Mouse (Mus musculus) lung, postnatal 0 days (tissue): ENCODE measurements around the gene Armc6. TPM values are rescaled to one million over a fixed set of nuclear protein-coding genes. Genes with fewer than 3 reads are reported as not detected.
A peak's percentile ranks its signal among the peaks of the same experiment; 100 is the strongest.
"Not testable (repeated sequence)": the region's sequence is repeated elsewhere in the genome, so short reads cannot be mapped to it uniquely, and the experiment has no call there.

ENCODE experiments used
- ATAC-seq: fragments of 200-750 bp; cut with Nextera tagmentation; 2 replicates; pipeline ENCODE4 v1.8.0; 2017; ENCODE audit warnings: moderate library complexity
- DNase-seq: peaks from one replicate; pipeline ENCODE4 v3.0.0-alpha.2; 2016; ENCODE audit warnings: low spot score
- H3K27ac ChIP-seq: fragments of 300-500 bp; sonication (generic); 2 replicates; pipeline ENCODE4 v1.5.1; 2014; ENCODE audit warnings: antibody characterized with exemption, mild to moderate bottlenecking, low read length, mixed read lengths
- H3K27me3 ChIP-seq: fragments of 300-500 bp; sonication (generic); replicated peaks from 2 replicates; pipeline ENCODE4 v1.6.1; 2014; ENCODE audit warnings: low read length, mixed read lengths; ENCODE audit not compliant: insufficient read depth
- H3K36me3 ChIP-seq: fragments of 300-500 bp; sonication (generic); 2 replicates; pipeline ENCODE4 v1.6.1; 2014; ENCODE audit warnings: low read length, mixed read lengths; ENCODE audit not compliant: insufficient read depth
- H3K4me1 ChIP-seq: fragments of 300-500 bp; sonication (generic); 2 replicates; pipeline ENCODE4 v1.6.1; 2014; ENCODE audit warnings: antibody characterized with exemption, low read depth, low read length, mixed read lengths; ENCODE audit not compliant: insufficient read depth
- H3K4me2 ChIP-seq: fragments of 300-500 bp; sonication (generic); replicated peaks from 2 replicates; pipeline ENCODE4 v1.6.1; 2014; ENCODE audit warnings: low read depth, mild to moderate bottlenecking, low read length, moderate library complexity, mixed read lengths
- H3K4me3 ChIP-seq: fragments of 300-500 bp; sonication (generic); 2 replicates; pipeline ENCODE4 v1.5.1; 2014; ENCODE audit warnings: low read depth, low read length
- H3K9ac ChIP-seq: fragments of 300-500 bp; sonication (generic); replicated peaks from 2 replicates; pipeline ENCODE4 v1.6.1; 2014; ENCODE audit warnings: low read depth, mild to moderate bottlenecking
- H3K9me3 ChIP-seq: fragments of 300-500 bp; sonication (generic); 2 replicates; pipeline ENCODE4 v1.6.1; 2016; ENCODE audit warnings: low read length, mixed read lengths
- CTCF ChIP-seq: IDR thresholded peaks from 2 replicates; pipeline ENCODE4 v1.5.1; 2016; ENCODE audit warnings: antibody characterized with exemption, mild to moderate bottlenecking
- EP300 ChIP-seq: IDR thresholded peaks from 2 replicates; pipeline ENCODE4 v1.6.1; 2016; ENCODE audit warnings: antibody characterized with exemption, mild to moderate bottlenecking, control low read depth
- WGBS: fragments of 180-500 bp; shearing (Covaris S2); extraction: QIAGEN DNeasy Blood & Tissue Kit; methylation state at CpG from one replicate; pipeline ENCODE4 v1.1.7; 2014; 5-methylcytosine and 5-hydroxymethylcytosine counted together
- polyA plus RNA-seq: library from polyadenylated mRNA; unstranded; fragments of >200 nt; fragmentation: Nextera tagmentation; extraction: Ambion mirVana; gene quantifications from 2 replicates; pipeline ENCODE4 v1.2.1, GENCODE M21; 2015

Armc6 gene
- polyA plus RNA-seq, 1 experiment from 2014 or later: 10.4 TPM

DNA sequence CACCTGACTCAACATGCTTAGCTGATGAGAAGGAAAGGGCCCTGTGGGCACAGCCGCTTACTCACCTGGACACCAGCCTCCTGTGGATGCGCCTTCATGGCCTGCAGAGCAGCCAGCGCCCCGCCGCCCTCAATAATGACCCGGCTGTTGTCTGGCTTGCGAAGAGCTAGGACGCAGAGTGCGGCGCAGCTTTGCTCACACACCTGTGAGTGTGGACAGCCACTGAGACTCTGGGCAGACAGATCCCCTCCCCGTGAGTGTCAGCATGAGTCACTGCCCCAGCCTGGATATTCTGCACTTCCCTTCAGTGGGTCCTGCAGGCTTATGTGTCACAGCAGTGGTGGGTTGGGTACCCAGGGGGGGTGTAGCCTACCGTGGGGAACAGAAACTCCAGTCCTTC, 12.2 kb downstream of the Armc6 start:
- no peak for DNase-seq
- TF ChIP-seq CTCF (no peak), EP300 (no peak)
- Histone ChIP-seq H3K27ac (no peak overlapping the region), H3K9ac (no peak overlapping the region), H3K4me2 (no peak overlapping the region), H3K27me3 (no peaks in the 10 kb centered on the region), H3K36me3 (0 out of 2 replicates have a peak, but pooled peaks cover 10% of the 10 kb centered on the region), H3K4me1 (no peaks in the 10 kb centered on the region), H3K9me3 (no peaks in the 10 kb centered on the region), H3K4me3 (no peak overlapping the region)
- ATAC-seq: no peak
- WGBS: 88% methylated on average over 11 of the region's 12 CpGs

DNA sequence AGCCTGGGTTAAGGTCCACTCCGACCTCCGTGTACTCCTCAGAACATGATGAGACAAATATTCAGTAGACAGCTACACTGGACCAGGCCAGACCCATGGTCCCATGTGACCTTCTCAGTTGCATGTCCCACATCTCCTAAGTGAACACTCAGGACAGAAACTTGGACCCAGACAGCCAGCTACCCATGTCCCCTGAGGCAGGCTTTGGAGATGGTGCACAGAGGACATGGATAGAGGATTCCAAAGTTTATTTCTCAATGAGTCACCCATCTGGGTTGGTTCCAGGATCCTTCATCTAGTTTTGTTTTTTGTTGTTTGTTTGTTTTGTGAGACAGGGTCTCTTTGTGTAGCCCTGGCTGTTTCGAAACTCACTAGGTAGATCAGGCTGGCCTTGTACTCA, 13.4 kb downstream of the Armc6 start:
- no peaks in the 10 kb centered on the region for H3K4me1 ChIP-seq
- ATAC-seq: no peak
- H3K4me2 ChIP-seq: no peak overlapping the region
- H3K27ac ChIP-seq: no peak overlapping the region
- no peak overlapping the region for H3K9ac ChIP-seq
- no peaks in the 10 kb centered on the region for H3K9me3 ChIP-seq
- 86% methylated on average over 3 of the region's 3 CpGs for WGBS
- no peak for DNase-seq
- no peaks in the 10 kb centered on the region for H3K27me3 ChIP-seq
- no peak overlapping the region for H3K4me3 ChIP-seq
- TF ChIP-seq EP300 (no peak), CTCF (no peak)
- 0 out of 2 replicates have a peak, but pooled peaks cover 10% of the 10 kb centered on the region for H3K36me3 ChIP-seq

DNA sequence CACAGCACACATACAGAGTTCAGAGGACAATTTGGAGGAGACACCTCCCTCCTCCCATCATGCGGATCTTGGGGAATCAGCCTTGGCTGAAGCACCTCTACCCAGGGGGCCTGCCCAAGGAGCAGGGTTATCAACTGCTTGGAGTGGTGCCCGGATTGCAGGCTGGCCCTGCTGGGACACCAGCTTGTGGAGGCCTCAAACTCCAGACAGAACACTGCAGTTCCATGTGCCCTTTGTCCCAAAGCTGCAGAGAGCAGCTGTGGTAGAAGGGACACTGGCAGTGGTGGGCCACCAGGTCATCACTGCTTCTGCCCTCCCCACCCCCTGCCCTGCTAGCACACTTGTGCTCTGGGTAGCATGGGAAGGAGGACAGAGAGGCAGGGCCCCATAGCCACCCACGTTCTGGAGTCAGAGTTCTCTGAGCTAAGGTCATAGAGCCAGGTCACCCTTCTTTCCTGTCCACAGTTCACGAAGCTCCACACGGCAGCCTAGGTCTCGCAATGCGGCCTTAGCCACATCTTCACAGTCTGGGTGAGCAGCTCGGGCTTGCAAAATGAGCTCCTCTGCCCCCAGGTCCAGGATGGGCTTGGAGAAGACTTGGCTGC, 13.9 kb downstream of the Armc6 start:
- Histone ChIP-seq H3K4me2 (no peak overlapping the region), H3K9ac (no peak overlapping the region), H3K27ac (no peak overlapping the region), H3K4me1 (no peaks in the 10 kb centered on the region), H3K4me3 (no peak overlapping the region), H3K27me3 (no peaks in the 10 kb centered on the region), H3K36me3 (0 out of 2 replicates have a peak, but pooled peaks cover 9% of the 10 kb centered on the region), H3K9me3 (no peaks in the 10 kb centered on the region)
- ATAC-seq (no peak), DNase-seq (no peak)
- TF ChIP-seq CTCF: no peak
- no peak for TF ChIP-seq EP300
- WGBS: 67% methylated on average over 8 of the region's 8 CpGs

DNA sequence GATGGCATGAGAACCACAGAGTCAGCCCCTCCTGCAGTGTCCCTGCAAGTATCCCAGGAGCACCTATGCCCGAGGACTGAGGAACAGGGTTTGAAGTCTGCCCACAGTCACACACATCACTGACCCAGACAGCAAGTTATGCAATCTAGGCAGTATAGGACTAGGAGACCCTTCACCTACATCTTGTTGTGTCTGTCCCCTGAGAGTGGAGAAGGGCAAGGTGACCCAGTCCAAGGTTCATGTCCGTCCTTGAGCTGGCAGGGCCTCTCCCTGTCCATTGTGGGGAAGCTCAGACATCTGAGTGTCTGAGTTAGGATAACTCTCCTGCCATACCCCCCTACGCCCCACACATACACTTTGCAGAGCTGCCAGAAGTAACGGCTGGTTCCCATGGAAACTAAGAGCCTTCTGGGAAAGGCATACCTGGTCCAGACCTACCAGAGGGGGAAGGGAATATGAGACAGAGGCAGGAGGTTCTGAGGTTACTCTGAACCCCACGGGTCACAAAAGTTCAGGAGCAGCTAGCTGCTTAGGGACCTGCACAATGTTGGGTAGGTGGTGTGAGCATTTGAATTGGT, 15.1 kb downstream of the Armc6 start:
- Histone ChIP-seq H3K27ac (no peak overlapping the region), H3K27me3 (no peaks in the 10 kb centered on the region), H3K9me3 (no peaks in the 10 kb centered on the region), H3K9ac (no peak overlapping the region), H3K4me1 (no peaks in the 10 kb centered on the region), H3K4me2 (no peak overlapping the region), H3K36me3 (no peaks in the 10 kb centered on the region), H3K4me3 (no peak overlapping the region)
- 50% methylated on average over 5 of the region's 5 CpGs for WGBS
- no peak for DNase-seq
- TF ChIP-seq EP300: no peak
- no peak for TF ChIP-seq CTCF
- no peak for ATAC-seq

DNA sequence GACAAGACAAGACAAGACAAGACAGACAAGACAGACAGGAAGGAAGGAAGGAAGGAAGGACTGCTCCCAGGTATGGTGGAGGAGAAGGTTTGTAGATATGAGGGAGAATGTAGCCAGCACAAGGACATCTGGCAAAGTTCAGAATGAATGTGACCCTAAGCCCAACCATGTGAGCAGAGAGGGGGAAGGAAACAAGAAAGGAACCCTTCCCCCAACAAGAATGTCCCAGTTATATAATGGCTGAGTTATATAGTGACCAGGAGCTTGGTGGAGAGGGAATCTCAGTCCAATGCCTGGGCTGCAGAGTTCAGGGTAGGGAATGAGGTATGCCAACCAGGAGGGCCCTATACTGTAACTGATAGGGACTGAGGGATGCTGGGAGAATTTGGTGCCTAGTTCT, 16.8 kb downstream of the Armc6 start:
- no peaks in the 10 kb centered on the region for H3K27me3 ChIP-seq
- H3K27ac ChIP-seq: 0 out of 2 replicates have a peak overlapping the region, but pooled peaks have one; percentile 38
- no peak overlapping the region for H3K4me2 ChIP-seq
- TF ChIP-seq CTCF: no peak
- no peak for TF ChIP-seq EP300
- no peaks in the 10 kb centered on the region for H3K9me3 ChIP-seq
- DNase-seq (no peak), ATAC-seq (no peak)
- H3K4me1 ChIP-seq: no peaks in the 10 kb centered on the region
- no peak overlapping the region for H3K9ac ChIP-seq
- no peaks in the 10 kb centered on the region for H3K36me3 ChIP-seq
- no peak overlapping the region for H3K4me3 ChIP-seq

DNA sequence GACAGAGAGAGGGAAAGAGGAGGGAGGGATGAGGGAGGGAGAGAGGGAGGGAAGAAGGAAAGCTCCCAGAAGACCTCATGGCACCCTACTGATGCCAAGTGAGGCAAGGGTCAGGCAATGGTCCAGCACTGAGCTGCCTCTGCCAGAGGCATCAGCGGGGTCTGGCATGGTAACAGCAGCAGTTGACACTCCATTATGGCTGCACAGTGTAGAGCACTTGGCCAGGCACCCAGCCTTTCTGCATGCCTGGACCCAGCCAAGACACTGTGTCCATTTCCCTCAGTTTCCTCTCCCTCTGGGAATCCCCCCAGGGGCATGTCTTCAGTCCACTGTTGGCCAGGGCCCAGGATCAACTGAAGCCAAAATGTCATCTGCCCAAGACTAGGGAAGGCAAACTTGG, 17.7 kb downstream of the Armc6 start:
- TF ChIP-seq CTCF: no peak
- H3K4me1 ChIP-seq: peaks cover 2% of the 10 kb centered on the region; the same call in 1 of the 2 replicates
- H3K36me3 ChIP-seq: no peaks in the 10 kb centered on the region
- H3K27ac ChIP-seq: peak overlapping the region; percentile 38; the same call in 1 of the 2 replicates
- no peak overlapping the region for H3K4me2 ChIP-seq
- H3K9ac ChIP-seq: no peak overlapping the region
- no peaks in the 10 kb centered on the region for H3K9me3 ChIP-seq
- 47% methylated on average over 1 of the region's 1 CpGs for WGBS
- H3K4me3 ChIP-seq: no peak overlapping the region
- ATAC-seq: peak; percentile 8; the same call in 1 of the 2 replicates
- peak; percentile 84 for DNase-seq
- H3K27me3 ChIP-seq: no peaks in the 10 kb centered on the region

DNA sequence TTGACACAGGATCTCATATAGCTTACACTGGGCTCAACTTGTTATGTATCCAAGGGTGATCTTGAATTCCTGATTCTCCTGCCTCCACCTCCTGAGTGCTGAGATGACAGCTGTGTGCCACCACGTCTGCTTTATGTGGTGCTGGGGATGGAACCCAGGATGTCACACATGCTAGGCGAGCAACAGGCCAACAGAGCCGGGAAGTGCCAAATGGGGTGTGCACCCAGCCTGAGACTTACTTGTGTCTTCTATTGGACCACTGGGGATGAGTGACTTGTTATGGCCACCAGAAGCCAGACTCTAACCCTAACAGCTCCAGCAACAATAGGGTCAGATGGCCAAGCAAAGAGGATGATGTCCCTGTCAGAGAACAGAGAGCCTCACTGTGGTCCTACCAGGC, 18.1 kb downstream of the Armc6 start:
- not testable (repeated sequence) for DNase-seq, H3K9ac ChIP-seq, H3K9me3 ChIP-seq, H3K4me2 ChIP-seq, H3K27me3 ChIP-seq, ATAC-seq, H3K4me3 ChIP-seq, H3K4me1 ChIP-seq, H3K36me3 ChIP-seq
- 57% methylated on average over 3 of the region's 3 CpGs for WGBS
- peak overlapping the region; percentile 38; the same call in 1 of the 2 replicates for H3K27ac ChIP-seq
